Mouse (Mus musculus): ENCODE results near the gene Drc7.

GRCm38 (mm10) chr8:95012442-95012919, 42.4 kb upstream of the Drc7 start:
- TF ChIP-seq POLR2A (IDR thresholded peaks at IDR 0.05; ENCODE audit: borderline replicate concordance, control insufficient read depth, low read depth, low read length) = no peak
- TF ChIP-seq CTCF (IDR thresholded peaks at IDR 0.05; ENCODE audit: control insufficient read depth, insufficient read depth, low read length) = no peak

Measured in bone marrow, adult 2 months (tissue).